Mouse (Mus musculus): Measurements from ENCODE around the gene Hspg2. TPM values are rescaled to one million over a fixed set of nuclear protein-coding genes. Genes with fewer than 3 reads are reported as not detected.

The Hspg2 gene
- polyA plus RNA-seq (2017; shearing (Covaris generic)): under 1 TPM; 0.04 to 0.20 TPM

GRCm38 (mm10) chr4:137468260-137469080, at the start of gene Hspg2:
TSS of gene Hspg2 (plus strand) at chr4:137468769.

GRCm38 (mm10) chr4:137430502-137430901, 38.1 kb upstream of the Hspg2 start, which contains the start of gene Cela3b:
TSS of gene Cela3b (minus strand) at chr4:137430540.

GRCm38 (mm10) chr4:137453234-137453767, 15.3 kb upstream of the Hspg2 start, which contains the start of gene 1700013G24Rik:
TSS of gene 1700013G24Rik (plus strand) at chr4:137453284.

GRCm38 (mm10) chr4:137574469-137574868, 105.9 kb downstream of the Hspg2 start, which contains the start of gene Ldlrad2:
TSS of gene Ldlrad2 (minus strand) at chr4:137574569.

GRCm38 (mm10) chr4:137593601-137594495, 125.3 kb downstream of the Hspg2 start, which contains the start of gene Usp48:
TSS of gene Usp48 (plus strand) at chr4:137593755.

Other genes with a start within 250 kb of the Hspg2 start
- gene Wnt4, start 191.3 kb upstream of the Hspg2 start, polyA plus RNA-seq (2017; shearing (Covaris generic)): 1 to 10 TPM in 1 of 2 experiments, under 1 TPM in 1; 0.39 to 1.6 TPM
- 100 to 1,000 TPM; 743 to 937 TPM for gene Cdc42, start 111.0 kb upstream of the Hspg2 start, polyA plus RNA-seq (2017; shearing (Covaris generic))
- gene Cela3a, start 59.0 kb upstream of the Hspg2 start, polyA plus RNA-seq (2017; shearing (Covaris generic)): under 1 TPM in 1 of 2 experiments, not detected in 1; 0.80 TPM
- gene Cela3b, start 38.2 kb upstream of the Hspg2 start, polyA plus RNA-seq (2017; shearing (Covaris generic)): under 1 TPM in 1 of 2 experiments, not detected in 1; 0.29 TPM
- not detected for gene 1700013G24Rik, start 15.5 kb upstream of the Hspg2 start, polyA plus RNA-seq (2017; shearing (Covaris generic))
- 1 to 10 TPM in 1 of 2 experiments, not detected in 1; 1.7 TPM for gene Ldlrad2, start 105.8 kb downstream of the Hspg2 start, polyA plus RNA-seq (2017; shearing (Covaris generic))
- gene Usp48, start 125.0 kb downstream of the Hspg2 start, polyA plus RNA-seq (2017; shearing (Covaris generic)): 10 to 100 TPM; 82.2 to 83.4 TPM
- 1 to 10 TPM; 3.4 to 3.5 TPM for gene Rap1gap, start 196.0 kb downstream of the Hspg2 start, polyA plus RNA-seq (2017; shearing (Covaris generic))